Mouse (Mus musculus) heart, adult 2 months (tissue): ENCODE results near the gene Treml1.

ENCODE experiments used
- CTCF ChIP-seq: fragments of 200-600 bp; IDR thresholded peaks from 2 replicates; pipeline ENCODE4 v1.8.1; 2022; ENCODE audit warnings: antibody characterized with exemption, mild to moderate bottlenecking, moderate library complexity
- POLR2A ChIP-seq: fragments of 200-500 bp; IDR thresholded peaks from 2 replicates; pipeline ENCODE4 v1.6.1; 2011; ENCODE audit warnings: mild to moderate bottlenecking, low read depth, low read length, control low read depth; ENCODE audit not compliant: insufficient read depth

DNA sequence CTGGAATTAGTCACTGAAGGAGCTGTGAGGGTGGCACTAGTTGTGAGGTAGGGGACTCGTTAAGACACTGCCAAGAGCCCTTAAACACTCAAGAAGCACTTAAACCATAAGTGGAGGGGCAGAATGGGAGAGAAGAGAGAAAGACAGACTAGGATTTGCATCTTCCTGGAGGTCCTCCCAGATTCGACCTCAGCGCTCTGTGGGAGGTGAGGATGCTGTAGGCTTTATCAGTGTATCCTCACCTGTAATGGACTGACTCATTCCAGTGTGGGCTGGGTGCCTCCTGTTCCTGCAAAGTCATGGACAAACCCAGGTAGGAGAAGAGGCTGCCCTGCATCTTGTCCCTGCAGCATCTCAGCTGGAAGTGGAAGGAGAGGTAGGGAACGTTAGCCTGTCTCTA lies 12.9 kb upstream of the Treml1 start:
- no peak for TF ChIP-seq POLR2A
- no peak for TF ChIP-seq CTCF
